Mouse (Mus musculus): ENCODE data around the gene Olfr1461. TPM values are rescaled to one million over a fixed set of nuclear protein-coding genes. Genes with fewer than 3 reads are reported as not detected.

Gene Olfr1461
- not detected for polyA plus RNA-seq (2017; shearing (Covaris generic))

DNA sequence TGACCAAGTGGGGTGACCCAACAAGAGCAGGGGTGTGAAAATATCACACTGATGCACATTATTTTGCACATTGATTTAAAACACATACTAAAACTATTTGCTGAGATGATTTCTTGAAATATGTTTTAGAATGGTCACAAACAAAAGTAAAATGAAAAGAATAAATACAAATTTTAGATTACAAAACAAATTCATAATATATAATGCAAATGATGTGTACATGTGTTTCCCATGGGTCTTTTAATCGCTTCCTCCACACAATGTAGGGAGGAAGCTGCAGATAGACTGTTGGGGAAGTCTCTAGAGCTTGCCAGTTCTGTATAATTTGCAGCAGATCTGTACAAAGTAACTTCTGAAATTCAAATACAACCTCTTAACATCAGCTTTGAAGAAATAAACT is at the start of gene Olfr1461:
TSS of gene Olfr1461 (plus strand) at position 301 of the 400 bp plus-strand sequence.

DNA sequence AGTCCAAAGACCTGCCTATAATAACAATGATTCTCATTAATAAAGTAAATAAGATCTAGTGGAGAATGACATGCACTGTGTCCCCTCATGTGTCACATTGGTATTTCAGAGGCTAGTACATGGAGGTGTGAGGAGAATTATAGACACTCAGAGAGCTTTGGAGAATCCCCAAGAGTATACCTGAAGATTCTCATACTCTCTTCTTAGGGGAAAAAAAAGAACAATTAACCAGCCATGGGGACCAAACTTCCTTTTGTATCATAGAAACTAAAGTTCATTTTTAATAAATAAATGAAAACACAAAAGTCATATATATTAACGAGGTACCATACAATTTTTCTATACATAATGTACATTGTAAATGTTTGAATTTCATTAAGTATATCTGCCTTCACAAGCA is 13.4 kb upstream of the Olfr1461 start, which contains the start of gene Olfr1459:
TSS of gene Olfr1459 (minus strand) at position 101 of the 400 bp plus-strand sequence.

GRCm38 (mm10) chr19:13185434-13185833 is 22.6 kb downstream of the Olfr1461 start, which contains the start of gene Olfr1462:
Gene Olfr1462 (plus strand): TSS chr19:13185734.

Other genes starting within 250 kb of the Olfr1461 start
- gene Olfr1448, start 238.6 kb upstream of the Olfr1461 start, polyA plus RNA-seq (2017; shearing (Covaris generic)), result 0.19 TPM
- gene Olfr1449, start 232.2 kb upstream of the Olfr1461 start, polyA plus RNA-seq (2017; shearing (Covaris generic)), result not detected
- gene Olfr1450, start 212.7 kb upstream of the Olfr1461 start, polyA plus RNA-seq (2017; shearing (Covaris generic)), result not detected
- gene Olfr1451, start 168.0 kb upstream of the Olfr1461 start, polyA plus RNA-seq (2017; shearing (Covaris generic)), result not detected
- not detected for gene Olfr1453, start 134.7 kb upstream of the Olfr1461 start, polyA plus RNA-seq (2017; shearing (Covaris generic))
- not detected for gene Olfr1454, start 102.4 kb upstream of the Olfr1461 start, polyA plus RNA-seq (2017; shearing (Covaris generic))
- not detected for gene Olfr1457, start 65.1 kb upstream of the Olfr1461 start, polyA plus RNA-seq (2017; shearing (Covaris generic))
- not detected for gene Olfr1458, start 56.2 kb upstream of the Olfr1461 start, polyA plus RNA-seq (2017; shearing (Covaris generic))
- 0.06 TPM for gene Olfr1459, start 13.5 kb upstream of the Olfr1461 start, polyA plus RNA-seq (2017; shearing (Covaris generic))
- gene Olfr1462, start 22.7 kb downstream of the Olfr1461 start, polyA plus RNA-seq (2017; shearing (Covaris generic)), result not detected
- gene Olfr1463, start 68.3 kb downstream of the Olfr1461 start, polyA plus RNA-seq (2017; shearing (Covaris generic)), result not detected
- not detected for gene Olfr1465, start 152.5 kb downstream of the Olfr1461 start, polyA plus RNA-seq (2017; shearing (Covaris generic))
- not detected for gene Olfr1466, start 175.9 kb downstream of the Olfr1461 start, polyA plus RNA-seq (2017; shearing (Covaris generic))
- gene Olfr1467, start 199.2 kb downstream of the Olfr1461 start, polyA plus RNA-seq (2017; shearing (Covaris generic)), result not detected
- gene Olfr1469, start 244.8 kb downstream of the Olfr1461 start, polyA plus RNA-seq (2017; shearing (Covaris generic)), result not detected

All from CD4-positive, CD25-positive, alpha-beta regulatory T cell, adult 9 weeks (primary cell).